Mouse (Mus musculus) heart, adult 11 months (tissue): ENCODE results near the gene Apbb1ip.

Experiments
- DNase-seq: peaks from one replicate; pipeline ENCODE4 v3.0.0; 2022

The Apbb1ip gene

GRCm38 (mm10) chr2:22776568-22777230, 2.8 kb downstream of the Apbb1ip start:
- DNase-seq, result no peak

- no peak for DNase-seq
Measured at GRCm38 (mm10) chr2:22777757-22778156, 3.9 kb downstream of the Apbb1ip start.

GRCm38 (mm10) chr2:22780884-22781283, 7.0 kb downstream of the Apbb1ip start:
- DNase-seq, result no peak

GRCm38 (mm10) chr2:22781387-22782009, 7.6 kb downstream of the Apbb1ip start:
- no peak for DNase-seq

- peak; percentile 8 for DNase-seq
Measured at GRCm38 (mm10) chr2:22782057-22782456, 8.2 kb downstream of the Apbb1ip start.

GRCm38 (mm10) chr2:22783137-22783638, 9.3 kb downstream of the Apbb1ip start:
- DNase-seq, result no peak

- DNase-seq, result no peak
Measured at GRCm38 (mm10) chr2:22784186-22784585, 10.3 kb downstream of the Apbb1ip start.

- no peak for DNase-seq
Measured at GRCm38 (mm10) chr2:22784771-22785170, 10.9 kb downstream of the Apbb1ip start.

- DNase-seq, result no peak
Measured at GRCm38 (mm10) chr2:22788658-22789057, 14.8 kb downstream of the Apbb1ip start.

GRCm38 (mm10) chr2:22789576-22789975, 15.7 kb downstream of the Apbb1ip start:
- DNase-seq, result no peak

- peak; percentile 89 for DNase-seq
Measured at GRCm38 (mm10) chr2:22790435-22790834, 16.5 kb downstream of the Apbb1ip start.

GRCm38 (mm10) chr2:22795087-22795486, 21.2 kb downstream of the Apbb1ip start:
- DNase-seq, result peak; percentile 24

GRCm38 (mm10) chr2:22796487-22796886, 22.6 kb downstream of the Apbb1ip start:
- no peak for DNase-seq

- peak; percentile 41 for DNase-seq
Measured at GRCm38 (mm10) chr2:22799430-22800041, 25.6 kb downstream of the Apbb1ip start.

GRCm38 (mm10) chr2:22805589-22805988, 31.7 kb downstream of the Apbb1ip start:
- peak; percentile 93 for DNase-seq

GRCm38 (mm10) chr2:22806576-22806975, 32.7 kb downstream of the Apbb1ip start:
- DNase-seq, result no peak

GRCm38 (mm10) chr2:22807312-22807711, 33.4 kb downstream of the Apbb1ip start:
- no peak for DNase-seq

GRCm38 (mm10) chr2:22810851-22811250, 37.0 kb downstream of the Apbb1ip start:
- DNase-seq, result peak; percentile 98

GRCm38 (mm10) chr2:22811466-22811865, 37.6 kb downstream of the Apbb1ip start:
- DNase-seq, result no peak

GRCm38 (mm10) chr2:22813921-22814320, 40.0 kb downstream of the Apbb1ip start:
- DNase-seq, result no peak

GRCm38 (mm10) chr2:22815674-22816073, 41.8 kb downstream of the Apbb1ip start:
- no peak for DNase-seq

GRCm38 (mm10) chr2:22816231-22816630, 42.3 kb downstream of the Apbb1ip start:
- no peak for DNase-seq

GRCm38 (mm10) chr2:22822293-22822692, 48.4 kb downstream of the Apbb1ip start:
- DNase-seq, result peak; percentile 92

GRCm38 (mm10) chr2:22845514-22845913, 71.6 kb downstream of the Apbb1ip start:
- no peak for DNase-seq
